Mouse (Mus musculus): ENCODE data around the gene Pglyrp4.
A peak's percentile ranks its signal among the peaks of the same experiment; 100 is the strongest.
"Not testable (repeated sequence)": the region's sequence is repeated elsewhere in the genome, so short reads cannot be mapped to it uniquely, and the experiment has no call there.

The Pglyrp4 gene

GRCm38 (mm10) chr3:90726606-90727005 lies at the start of gene Pglyrp4:
TSS of gene Pglyrp4 (plus strand) at chr3:90726906.
- no peak for DNase-seq

GRCm38 (mm10) chr3:90678656-90679055 lies 48.0 kb upstream of the Pglyrp4 start:
- no peak for DNase-seq

- DNase-seq = no peak
Observed at GRCm38 (mm10) chr3:90683929-90684328, 42.8 kb upstream of the Pglyrp4 start.

- no peak for DNase-seq
Observed at GRCm38 (mm10) chr3:90686835-90687234, 39.9 kb upstream of the Pglyrp4 start.

GRCm38 (mm10) chr3:90693496-90693895 lies 33.2 kb upstream of the Pglyrp4 start:
- no peak for DNase-seq

GRCm38 (mm10) chr3:90695613-90696012 lies 31.1 kb upstream of the Pglyrp4 start, which contains the start of gene S100a9:
TSS of gene S100a9 (minus strand) at chr3:90695721.
- DNase-seq = no peak

- no peak for DNase-seq
Observed at GRCm38 (mm10) chr3:90702244-90702643, 24.5 kb upstream of the Pglyrp4 start.

GRCm38 (mm10) chr3:90708523-90709202 lies 18.0 kb upstream of the Pglyrp4 start:
- no peak for DNase-seq

- peak; percentile 39 for DNase-seq
Observed at GRCm38 (mm10) chr3:90709591-90710460, 16.9 kb upstream of the Pglyrp4 start.

- DNase-seq = no peak
Observed at GRCm38 (mm10) chr3:90749658-90750057, 23.0 kb downstream of the Pglyrp4 start.

GRCm38 (mm10) chr3:90777776-90778175 lies 51.1 kb downstream of the Pglyrp4 start, which contains the start of gene Gm5849:
TSS of gene Gm5849 (minus strand) at chr3:90777876.
- DNase-seq = not testable (repeated sequence)

Measured in cerebellum, adult 11 months (tissue).